Mouse (Mus musculus): ENCODE measurements around the gene Mcf2l.

DNA sequence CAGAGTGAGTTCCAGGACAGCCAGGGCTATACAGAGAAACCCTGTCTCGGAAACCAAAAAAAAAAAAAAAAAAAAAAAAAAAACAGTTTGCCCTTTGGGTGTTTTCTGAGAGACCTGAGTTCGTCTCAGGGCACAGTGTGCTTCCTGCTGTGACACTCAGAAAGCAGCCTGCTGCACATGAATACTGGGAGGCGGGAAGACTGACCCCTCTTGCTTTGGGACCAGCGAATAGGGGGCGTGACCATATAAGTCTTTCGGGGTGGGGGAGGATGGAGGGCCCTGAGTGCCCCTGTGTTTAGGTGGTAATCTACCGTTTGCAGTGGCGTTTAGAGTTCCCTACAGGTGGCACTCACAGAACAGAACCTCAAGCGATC, 636 bp upstream of the Mcf2l start:
- TF ChIP-seq GATA1 (IDR thresholded peaks at IDR 0.05; ENCODE audit: borderline replicate concordance, low read length): no peak
- no peak for TF ChIP-seq FLI1 (IDR thresholded peaks at IDR 0.05; ENCODE audit: low read length)

Data from megakaryocyte, embryonic 14.5 days (primary cell).